Mouse (Mus musculus): ENCODE data around the gene Apoa2. TPM values are rescaled to one million over a fixed set of nuclear protein-coding genes. Genes with fewer than 3 reads are reported as not detected.

Gene Apoa2
- total RNA-seq, 2 experiments from 2014 or later = 1.6 to 4.9 TPM

DNA sequence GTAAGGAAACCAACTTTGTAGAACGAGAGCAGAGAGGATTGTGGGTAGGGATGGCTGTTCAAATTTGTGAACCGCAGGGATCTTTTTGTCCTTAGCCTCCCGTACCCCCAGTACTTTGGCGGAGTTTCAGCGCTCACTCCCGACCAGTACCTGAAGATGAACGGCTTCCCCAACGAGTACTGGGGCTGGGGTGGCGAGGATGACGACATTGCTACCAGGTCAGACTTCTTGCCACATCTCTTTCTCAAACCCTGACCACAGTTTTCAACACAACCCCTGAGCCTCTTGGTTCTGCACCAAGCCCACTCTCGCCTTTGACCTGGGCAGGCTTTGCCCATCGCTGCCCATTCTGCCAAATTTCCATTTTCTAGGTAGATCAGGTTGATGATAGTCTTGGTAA, 49.3 kb downstream of the Apoa2 start:
- intact Hi-C loops (cut with DNase I) = no loop called here
- no peak for DNase-seq (ENCODE audit: low spot score in 2 of 2)

DNA sequence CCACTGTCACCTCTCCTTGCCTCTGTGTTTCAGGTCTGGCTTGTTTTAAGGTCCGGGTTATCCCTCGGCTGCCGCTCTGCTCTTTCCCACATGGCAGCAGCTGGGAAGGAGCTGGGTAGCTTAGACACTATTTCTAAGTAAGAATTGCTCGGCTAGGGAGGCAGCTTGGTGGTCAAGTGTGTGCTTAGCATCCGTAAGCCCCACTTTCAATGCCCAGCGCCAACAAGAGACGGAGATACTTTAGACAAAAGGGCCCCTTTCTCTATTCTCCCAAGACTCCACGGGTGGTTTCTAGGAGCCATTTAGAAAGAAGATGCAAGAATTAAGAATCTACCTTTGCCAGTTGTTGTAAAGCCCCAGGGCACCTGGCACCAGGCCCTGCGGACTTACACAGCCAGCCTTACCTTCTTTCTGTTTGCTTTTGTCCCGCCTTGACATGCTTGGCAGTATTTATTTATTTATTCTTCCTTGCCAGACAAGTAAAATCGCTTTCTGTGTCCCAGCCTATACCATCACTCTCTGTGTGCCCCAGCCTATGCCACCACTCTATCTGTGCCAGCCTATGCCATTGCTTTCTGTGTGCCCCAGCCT, 50.4 kb downstream of the Apoa2 start:
- intact Hi-C loops (cut with DNase I) = no loop called here
- no peak for DNase-seq (ENCODE audit: low spot score in 2 of 2)

Other genes starting within 250 kb of the Apoa2 start
- gene Fcgr2b, start 248.5 kb upstream of the Apoa2 start, total RNA-seq (2021) = 1 to 10 TPM; 4.6 to 5.2 TPM
- not detected for gene Fcgr4, start 206.1 kb upstream of the Apoa2 start, total RNA-seq (2021)
- gene Fcgr3, start 160.1 kb upstream of the Apoa2 start, total RNA-seq (2021) = 10 to 100 TPM; 10.3 to 10.8 TPM
- under 1 TPM; 0.62 to 0.74 TPM for gene Cfap126, start 111.1 kb upstream of the Apoa2 start, total RNA-seq (2021)
- gene Sdhc, start 74.5 kb upstream of the Apoa2 start, total RNA-seq (2021) = 100 to 1,000 TPM; 211 to 216 TPM
- not detected for gene Mpz, start 74.3 kb upstream of the Apoa2 start, total RNA-seq (2021)
- gene Pcp4l1, start 28.8 kb upstream of the Apoa2 start, total RNA-seq (2021) = 10 to 100 TPM; 47.4 to 67.2 TPM
- not detected for gene Nr1i3, start 11.1 kb upstream of the Apoa2 start, total RNA-seq (2021)
- 10 to 100 TPM; 69.6 to 72.1 TPM for gene Tomm40l, start 2.5 kb upstream of the Apoa2 start, total RNA-seq (2021)
- gene Fcer1g, start 9.3 kb downstream of the Apoa2 start, total RNA-seq (2021) = 10 to 100 TPM; 11.1 to 16.0 TPM
- 10 to 100 TPM; 11.1 to 17.0 TPM for gene Adamts4, start 25.4 kb downstream of the Apoa2 start, total RNA-seq (2021)
- 100 to 1,000 TPM; 265 to 285 TPM for gene Ndufs2, start 26.3 kb downstream of the Apoa2 start, total RNA-seq (2021)
- gene B4galt3, start 45.3 kb downstream of the Apoa2 start, total RNA-seq (2021) = 10 to 100 TPM; 59.8 to 61.3 TPM
- 10 to 100 TPM; 20.5 to 23.9 TPM for gene Ppox, start 56.1 kb downstream of the Apoa2 start, total RNA-seq (2021)
- 10 to 100 TPM; 54.1 to 58.0 TPM for gene Usp21, start 62.9 kb downstream of the Apoa2 start, total RNA-seq (2021)
- 100 to 1,000 TPM; 106 to 113 TPM for gene Ufc1, start 70.0 kb downstream of the Apoa2 start, total RNA-seq (2021)
- 10 to 100 TPM; 35.9 to 38.1 TPM for gene Dedd, start 104.1 kb downstream of the Apoa2 start, total RNA-seq (2021)
- gene Nit1, start 120.6 kb downstream of the Apoa2 start, total RNA-seq (2021) = 10 to 100 TPM; 41.0 to 44.4 TPM
- gene Pfdn2, start 120.6 kb downstream of the Apoa2 start, total RNA-seq (2021) = 100 to 1,000 TPM in 1 of 2 experiments, 10 to 100 TPM in 1; 99.0 to 109 TPM
- 1 to 10 TPM; 4.7 to 7.2 TPM for gene Klhdc9, start 135.7 kb downstream of the Apoa2 start, total RNA-seq (2021)
- 1 to 10 TPM; 1.0 to 1.4 TPM for gene Nectin4, start 145.0 kb downstream of the Apoa2 start, total RNA-seq (2021)
- 1 to 10 TPM; 1.8 to 1.9 TPM for gene Arhgap30, start 163.9 kb downstream of the Apoa2 start, total RNA-seq (2021)
- gene Usf1, start 186.3 kb downstream of the Apoa2 start, total RNA-seq (2021) = 100 to 1,000 TPM; 105 to 107 TPM
- gene Tstd1, start 193.8 kb downstream of the Apoa2 start, total RNA-seq (2021) = 1 to 10 TPM; 1.7 to 3.2 TPM
- gene F11r, start 212.5 kb downstream of the Apoa2 start, total RNA-seq (2021) = 1 to 10 TPM; 7.4 to 8.3 TPM